ENCODE assay signal across 12 mouse cellular contexts in the genomic region with DNA sequence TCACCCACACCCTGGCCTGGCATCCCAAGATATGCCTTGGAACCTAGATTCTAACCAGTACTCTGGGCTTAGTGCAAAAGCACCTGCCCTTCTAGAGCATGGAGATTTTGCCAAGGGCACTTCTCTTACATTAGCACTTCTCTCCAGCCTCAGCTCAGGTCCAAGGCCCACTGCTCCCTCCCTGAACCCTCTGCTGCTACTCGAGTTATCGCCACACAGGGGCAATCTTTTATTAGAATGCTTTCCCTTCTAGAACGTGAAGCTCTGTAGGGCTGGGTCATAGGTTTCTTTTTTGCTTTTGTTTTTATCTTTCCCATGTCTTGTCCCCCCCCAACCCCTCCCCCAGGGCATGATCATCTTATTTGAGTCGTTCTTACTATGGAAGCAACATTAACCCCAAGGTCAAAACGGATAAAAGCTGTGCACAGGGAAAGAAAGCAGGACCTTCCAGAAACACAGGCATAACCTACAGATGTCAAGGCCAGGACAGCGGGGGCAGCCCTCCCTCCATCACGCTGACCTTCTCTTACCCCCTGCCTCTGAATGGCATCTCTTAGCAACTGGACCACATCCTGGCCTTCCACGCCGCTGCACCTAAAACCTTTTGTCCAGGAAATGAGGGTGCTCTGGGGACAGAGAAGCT. TPM values are rescaled to one million over a fixed set of nuclear protein-coding genes. Genes with fewer than 3 reads are reported as not detected.
A peak's percentile ranks its signal among the peaks of the same experiment; 100 is the strongest.
DNase-seq lines count a peak whose midpoint lies in the region; ATAC-seq and TF ChIP-seq lines count a peak whose summit lies in the region.
"Had no signal": no experiment of that assay in that cellular context is flagged by ENCODE, and none has a peak within 500 bp of the region (broad histone marks: within the 10 kb centered on the region; RNA-seq: fewer than 3 reads in every experiment).

No protein-coding gene starts in this region.

- no peak for TF ChIP-seq EP300 in CH12.LX (IDR thresholded peaks at IDR 0.05; ENCODE audit: low read length)

- no peaks in the 10 kb centered on the region for H3K79me2 ChIP-seq in CH12.LX (replicated peaks; ENCODE audit: control insufficient read depth, extremely low read depth, insufficient read depth, poor library complexity, severe bottlenecking)

- H3K9me3 ChIP-seq in embryonic facial prominence, embryonic 11.5 days (replicated peaks; ENCODE audit: control insufficient read depth, low read length), result no peaks in the 10 kb centered on the region
- no peaks in the 10 kb centered on the region for H3K9me3 ChIP-seq in embryonic facial prominence, embryonic 10.5 days
- no peaks in the 10 kb centered on the region for H3K9me3 ChIP-seq in CH12.LX (replicated peaks; ENCODE audit: low read length)
- H3K9me3 ChIP-seq: hindbrain, embryonic 15.5 days had no signal

- H3K4me1 ChIP-seq in embryonic facial prominence, embryonic 11.5 days (ENCODE audit: control insufficient read depth, insufficient read depth, low read length), result peaks cover 3% of the 10 kb centered on the region; the same call in 1 of the 2 replicates
- peaks cover 31% of the 10 kb centered on the region for H3K4me1 ChIP-seq in embryonic facial prominence, embryonic 10.5 days
- peaks cover 3 to 4% of the 10 kb centered on the region in 2 experiments; a peak in 1 of 4 replicates for H3K4me1 ChIP-seq in CH12.LX (ENCODE audit: control insufficient read depth in 1 of 2, insufficient read depth in 2 of 2)

- no peaks in the 10 kb centered on the region for H3K27me3 ChIP-seq in embryonic facial prominence, embryonic 11.5 days (ENCODE audit: control insufficient read depth, insufficient read depth, low read length)
- H3K27me3 ChIP-seq in embryonic facial prominence, embryonic 10.5 days (replicated peaks; ENCODE audit: low read depth, poor library complexity, severe bottlenecking), result peaks cover 56% of the 10 kb centered on the region
- H3K27me3 ChIP-seq in CH12.LX (replicated peaks), result peaks cover 39% of the 10 kb centered on the region

- peak in 1 of 2 experiments; percentile 64; a peak in 2 of 4 replicates for TF ChIP-seq CTCF in CH12.LX (conservative IDR thresholded peaks at IDR 0.05 in 1 of 2, IDR thresholded peaks at IDR 0.05 in 1 of 2; ENCODE audit: low read depth in 2 of 2, low read length in 2 of 2)

- H3K4me3 ChIP-seq in embryonic facial prominence, embryonic 11.5 days (ENCODE audit: low read depth, low read length), result no peak overlapping the region
- H3K4me3 ChIP-seq in embryonic facial prominence, embryonic 10.5 days, result no peak overlapping the region
- H3K4me3 ChIP-seq in CH12.LX (replicated peaks in 1 of 3; ENCODE audit: low read depth in 2 of 3, low read length in 2 of 3, poor library complexity in 1 of 3), result no peak overlapping the region
- H3K4me3 ChIP-seq: hindbrain, embryonic 15.5 days had no signal

- H3K36me3 ChIP-seq in embryonic facial prominence, embryonic 11.5 days (replicated peaks; ENCODE audit: control insufficient read depth, insufficient read depth, low read depth, low read length), result no peaks in the 10 kb centered on the region
- no peaks in the 10 kb centered on the region for H3K36me3 ChIP-seq in embryonic facial prominence, embryonic 10.5 days (replicated peaks)
- no peaks in the 10 kb centered on the region for H3K36me3 ChIP-seq in CH12.LX (replicated peaks in 1 of 2; ENCODE audit: control insufficient read depth in 1 of 2, insufficient read depth in 1 of 2, low read length in 1 of 2)
- H3K36me3 ChIP-seq: hindbrain, embryonic 15.5 days had no signal

- WGBS in embryonic facial prominence, embryonic 11.5 days, result 19% methylated on average over 9 of the region's 9 CpGs
- WGBS in embryonic facial prominence, embryonic 10.5 days, result 22% methylated on average over 9 of the region's 9 CpGs

- peak; percentile 18 for DNase-seq in embryonic facial prominence, embryonic 11.5 days (ENCODE audit: low spot score)
- no peak for DNase-seq in embryonic facial prominence, embryonic 10.5 days (ENCODE audit: low spot score)
- peak; percentile 14 to 29 for DNase-seq in layer of hippocampus, postnatal 10 days (ENCODE audit: low spot score in 2 of 2)
- no peak for DNase-seq in layer of hippocampus, adult 11-12 months (ENCODE audit: low spot score)
- DNase-seq in CH12.LX (ENCODE audit: extremely low read depth), result peak; percentile 19
- DNase-seq in testis, postnatal 10 days (ENCODE audit: low spot score), result no peak
- no peak for DNase-seq in gastrocnemius, postnatal 25 days
- DNase-seq: cerebellum, adult 9-10 months; liver had no signal

- TF ChIP-seq POLR2A in CH12.LX (IDR thresholded peaks at IDR 0.05; ENCODE audit: low read depth, low read length), result no peak

- H3K9ac ChIP-seq in embryonic facial prominence, embryonic 11.5 days (replicated peaks; ENCODE audit: low read length), result no peak overlapping the region
- no peak overlapping the region for H3K9ac ChIP-seq in CH12.LX (ENCODE audit: insufficient read depth, low read depth)
- H3K9ac ChIP-seq: hindbrain, embryonic 15.5 days had no signal

- no peak for ATAC-seq in embryonic facial prominence, embryonic 11.5 days (replicated peaks; ENCODE audit: insufficient number of reproducible peaks, low FRiP score, low TSS enrichment, low read depth)
- peak; percentile 43 to 56; a peak in 2 of 4 replicates for ATAC-seq in hematopoietic stem cell, adult 5-6 weeks (replicated peaks in 1 of 2; ENCODE audit: insufficient read depth in 1 of 2, low FRiP score in 2 of 2, low TSS enrichment in 1 of 2, low read depth in 1 of 2, poor library complexity in 2 of 2, severe bottlenecking in 2 of 2)
- ATAC-seq: midbrain, embryonic 16.5 days had no signal

- TF ChIP-seq RAD21 in CH12.LX (IDR thresholded peaks at IDR 0.05; ENCODE audit: low read depth, low read length), result peak; percentile 56

- dilution Hi-C loops in CH12.LX (cut with MboI; ENCODE audit: extremely low pct_ligation_motif_present, extremely low pct_unique_long_range_greater_than_20kb, low sequenced_read_pairs), result no loop called here

- no peak overlapping the region for H3K27ac ChIP-seq in embryonic facial prominence, embryonic 11.5 days (replicated peaks; ENCODE audit: low read depth, low read length)
- H3K27ac ChIP-seq in embryonic facial prominence, embryonic 10.5 days (replicated peaks), result no peak overlapping the region
- no peak overlapping the region for H3K27ac ChIP-seq in CH12.LX (ENCODE audit: insufficient read depth, low read depth)
- H3K27ac ChIP-seq: hindbrain, embryonic 15.5 days had no signal

- no peak overlapping the region for H3K4me2 ChIP-seq in embryonic facial prominence, embryonic 11.5 days (ENCODE audit: low read depth, low read length)
- no peak overlapping the region for H3K4me2 ChIP-seq in CH12.LX (ENCODE audit: insufficient read depth, low read depth, poor library complexity, severe bottlenecking)
- H3K4me2 ChIP-seq: hindbrain, embryonic 15.5 days had no signal

- in situ Hi-C loops in CH12.LX (cut with MboI; ENCODE audit: low pct_ligation_motif_present, low pct_unique_long_range_greater_than_20kb, low sequenced_read_pairs), result loop anchor here (5.0 kb wide), 1 partner anchor 48 kb away; no protein-coding TSS in a partner anchor

TF ChIP-seq in CH12.LX, 34 proteins besides CTCF, POLR2A, EP300 and RAD21:
- TF ChIP-seq CHD2 (IDR thresholded peaks at IDR 0.05; ENCODE audit: low read length), result no peak
- TF ChIP-seq SMC3 (IDR thresholded peaks at IDR 0.05; ENCODE audit: low read depth, low read length), result peak; percentile 56
- TF ChIP-seq MXI1 (IDR thresholded peaks at IDR 0.05; ENCODE audit: low read depth, low read length), result no peak

RNA-seq across cellular contexts. Expression of gene Hk3, which starts 7.4 kb away (rescaled TPM):
- 0.22 and 0.47 TPM in 2 replicates for polyA plus RNA-seq in embryonic facial prominence, embryonic 11.5 days (2014; fragmentation: Nextera tagmentation; extraction: Ambion mirVana)
- polyA plus RNA-seq in embryonic facial prominence, embryonic 10.5 days (2016; fragmentation: Nextera tagmentation; extraction: Ambion mirVana), result 0.39 and 0.65 TPM in 2 replicates
- 1 to 10 TPM; 1.7 to 2.6 TPM for total RNA-seq in layer of hippocampus, postnatal 10 days (2021)
- total RNA-seq in CH12.LX (2012; rRNA removed), result 0.04 TPM in 2 replicates
- not detected in 2 replicates for total RNA-seq in CH12.LX (2014; rRNA removed)
- 0.10 TPM in 1 of 2 replicates, not detected in the other for polyA plus RNA-seq in CH12.LX (2012; ENCODE audit: insufficient read length, low read depth)
- 32.0 and 64.9 TPM in 2 replicates for total RNA-seq in hematopoietic stem cell, adult 5-6 weeks (2017)
- under 1 TPM; 0.40 to 0.74 TPM for total RNA-seq in gastrocnemius, postnatal 25 days (2021)

Comparison
In these comparisons a context has a peak if more than half of its experiments do, and no peak if none do; other contexts are left out.
1. DNase-seq: peak in embryonic facial prominence, embryonic 11.5 days (single experiment), layer of hippocampus, postnatal 10 days (2 of 2) and CH12.LX (single experiment); none in embryonic facial prominence, embryonic 10.5 days (single experiment), layer of hippocampus, adult 11-12 months (single experiment), testis, postnatal 10 days (single experiment) and gastrocnemius, postnatal 25 days (single experiment).